Comparison of ENCODE assay signal across 13 mouse cellular contexts in genomic region chr17:72560771-72561170, GRCm38 (mm10). TPM values are rescaled to one million over a fixed set of nuclear protein-coding genes. Genes with fewer than 3 reads are reported as not detected.
"Had no signal": no experiment of that assay in that cellular context is flagged by ENCODE, and none has a peak within 500 bp of the region (broad histone marks: within the 10 kb centered on the region; RNA-seq: fewer than 3 reads in every experiment).

No protein-coding gene starts in this region.

- DNase-seq: retina, postnatal 1 day; right cerebral cortex, adult 18-20 months; right cerebral cortex, postnatal 14 days; right cerebral cortex, postnatal 25 days; right cerebral cortex, postnatal 4 days; spleen, adult 18-20 months; thymus, adult 18-20 months; thymus, adult 2 months; thymus, postnatal 14 days; thymus, postnatal 25 days; thymus, postnatal 36 days; thymus, postnatal 4 days had no signal

RNA-seq across cellular contexts. Expression of gene Alk, which starts 43.7 kb away (rescaled TPM):
- total RNA-seq: neutrophil, adult 5-6 weeks had no signal
